Mouse (Mus musculus): Measurements from ENCODE around the gene Dolpp1.

The Dolpp1 gene

GRCm38 (mm10) chr2:30440701-30441517 lies 48.9 kb downstream of the Dolpp1 start:
- DNase-seq (ENCODE audit: low read depth, low spot score): peak; percentile 90

GRCm38 (mm10) chr2:30441518-30442497 lies 49.8 kb downstream of the Dolpp1 start:
- peak; percentile 82 for DNase-seq (ENCODE audit: low read depth, low spot score)

GRCm38 (mm10) chr2:30442498-30442890 lies 50.4 kb downstream of the Dolpp1 start:
- no peak for DNase-seq (ENCODE audit: low read depth, low spot score)

GRCm38 (mm10) chr2:30443281-30443680 lies 51.2 kb downstream of the Dolpp1 start:
- DNase-seq (ENCODE audit: low read depth, low spot score): no peak

GRCm38 (mm10) chr2:30444006-30444405 lies 52.0 kb downstream of the Dolpp1 start:
- DNase-seq (ENCODE audit: low read depth, low spot score): no peak

- DNase-seq (ENCODE audit: low read depth, low spot score): no peak
Observed at GRCm38 (mm10) chr2:30444450-30444849, 52.4 kb downstream of the Dolpp1 start.

- no peak for DNase-seq (ENCODE audit: low read depth, low spot score)
Observed at GRCm38 (mm10) chr2:30445312-30445711, 53.3 kb downstream of the Dolpp1 start.

GRCm38 (mm10) chr2:30446891-30447826 lies 55.1 kb downstream of the Dolpp1 start:
- DNase-seq (ENCODE audit: low read depth, low spot score): no peak

- no peak for DNase-seq (ENCODE audit: low read depth, low spot score)
Observed at GRCm38 (mm10) chr2:30448371-30448770, 56.3 kb downstream of the Dolpp1 start.

Measured in CD4-positive, CD25-positive, alpha-beta regulatory T cell, adult 2 months (primary cell).